Mouse (Mus musculus): Measurements from ENCODE around the gene Gm10912.

- TF ChIP-seq CTCF (conservative IDR thresholded peaks at IDR 0.05; ENCODE audit: low read length): no peak
- TF ChIP-seq NANOG (IDR thresholded peaks at IDR 0.05; ENCODE audit: borderline replicate concordance, low read length): no peak
- no peak for TF ChIP-seq POU5F1 (IDR thresholded peaks at IDR 0.05; ENCODE audit: borderline replicate concordance, low read length)
These were observed 16.8 kb downstream of the Gm10912 start for GRCm38 (mm10) chr2:104082474-104082873.

Measured in E14TG2a.4 (cell line).